Mouse (Mus musculus) splenic B cell, adult 2 months (primary cell): ENCODE data around the gene Dnase1l2.
A peak's percentile ranks its signal among the peaks of the same experiment; 100 is the strongest.
"Not testable (repeated sequence)": the region's sequence is repeated elsewhere in the genome, so short reads cannot be mapped to it uniquely, and the experiment has no call there.

Source experiments
- DNase-seq: peaks from one replicate; pipeline ENCODE4 v3.0.0-alpha.2; 2011; ENCODE audit warnings: low read depth, low spot score
- H3K27me3 ChIP-seq: 2 replicates; pipeline ENCODE4 v1.6.1; 2012; ENCODE audit warnings: mild to moderate bottlenecking, low read length, moderate library complexity, mixed read lengths; ENCODE audit not compliant: control insufficient read depth, poor library complexity, insufficient read depth, severe bottlenecking
- H3K36me3 ChIP-seq: 2 replicates; pipeline ENCODE4 v1.6.1; 2012; ENCODE audit warnings: mild to moderate bottlenecking, low read length, moderate library complexity, mixed read lengths; ENCODE audit not compliant: control insufficient read depth, poor library complexity, insufficient read depth, severe bottlenecking

Dnase1l2 gene

DNA sequence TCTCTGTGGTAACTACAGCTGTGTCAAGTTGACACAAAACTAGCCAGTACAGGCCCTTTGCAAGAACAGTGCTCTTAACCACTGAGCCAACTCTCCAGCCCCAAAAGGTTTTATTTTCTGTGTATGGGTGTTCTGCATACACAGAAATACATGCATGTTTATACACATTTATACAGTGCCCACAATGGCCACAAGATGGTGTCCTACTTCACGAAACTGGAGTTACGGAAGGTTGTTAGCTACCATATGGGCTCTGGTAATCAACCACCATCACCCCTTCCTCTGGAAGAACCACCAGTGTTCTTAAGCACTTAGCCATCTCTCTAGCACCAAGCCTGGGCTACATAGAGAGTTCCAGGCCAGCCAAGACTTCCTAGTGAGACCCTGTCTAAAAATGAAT lies 18.7 kb upstream of the Dnase1l2 start:
- no peaks in the 10 kb centered on the region for H3K36me3 ChIP-seq
- DNase-seq = peak; percentile 76
- no peaks in the 10 kb centered on the region for H3K27me3 ChIP-seq

DNA sequence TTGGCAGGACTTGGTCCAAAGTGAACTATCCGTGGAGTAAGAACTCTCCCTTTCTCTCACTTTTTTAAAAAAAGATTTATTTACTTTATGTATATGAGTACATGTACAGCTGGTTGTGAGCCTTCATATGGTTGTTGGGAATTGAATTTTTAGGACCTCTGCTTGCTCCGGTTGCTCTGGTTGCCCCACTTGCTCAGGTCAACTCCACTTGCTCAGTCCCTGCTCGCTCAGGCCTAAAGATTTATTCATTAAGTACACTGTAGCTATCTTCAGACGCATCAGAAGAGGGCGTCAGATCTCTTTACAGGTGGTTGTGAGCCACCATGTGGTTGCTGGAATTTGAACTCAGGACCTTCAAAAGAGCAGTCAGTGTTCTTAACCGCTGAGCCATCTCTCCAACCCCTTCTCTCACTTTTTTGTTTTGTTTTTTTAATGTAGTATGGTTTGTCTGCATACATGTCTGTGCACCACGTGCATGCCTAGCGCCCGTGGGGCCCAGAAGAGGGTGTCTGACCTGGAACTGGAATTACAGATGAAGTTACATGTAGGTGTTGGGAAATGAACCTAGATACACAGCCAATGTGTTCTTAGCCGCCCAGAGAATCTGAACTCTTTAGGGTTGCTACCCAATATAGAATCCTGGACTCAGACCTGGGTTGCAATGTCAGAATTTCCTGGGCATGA lies 12.8 kb upstream of the Dnase1l2 start:
- not testable (repeated sequence) for DNase-seq, H3K36me3 ChIP-seq

DNA sequence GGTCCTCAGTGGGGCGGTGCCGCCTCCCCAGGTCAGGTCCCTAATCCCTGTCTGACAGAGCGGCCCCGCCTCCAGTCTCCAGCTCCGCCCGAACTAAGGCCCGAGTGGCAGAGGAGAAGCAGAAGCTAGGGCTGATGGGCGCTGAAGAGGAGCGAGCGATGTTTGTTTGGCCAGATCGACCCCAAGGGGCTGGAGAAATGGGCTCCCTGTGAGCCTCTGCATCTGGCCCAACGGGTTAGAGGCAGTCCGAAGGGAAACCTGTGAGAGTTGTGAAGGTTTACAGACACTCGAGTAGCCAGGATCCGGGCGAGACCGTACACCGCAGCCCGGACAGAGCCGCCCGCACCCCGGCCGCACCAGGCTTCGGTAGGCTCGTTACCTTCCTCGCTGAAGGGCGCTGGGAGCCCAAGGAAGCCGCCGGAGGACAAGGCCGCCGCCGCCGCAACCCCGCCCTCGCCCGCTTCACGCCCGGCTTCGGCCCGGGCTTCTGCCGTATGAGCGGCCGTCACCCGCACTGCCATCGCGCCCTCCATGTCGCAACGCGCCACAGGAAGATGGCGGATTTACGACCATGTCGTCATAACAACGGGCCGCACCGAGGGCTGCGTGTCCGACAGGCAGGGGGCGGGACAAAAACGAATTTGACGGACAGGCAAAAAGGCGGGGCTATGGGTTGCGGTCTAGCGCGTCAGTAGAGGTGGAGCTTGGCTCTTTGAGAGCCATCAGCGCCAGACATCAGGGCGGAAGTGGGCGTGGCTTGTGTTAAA lies 12.0 kb upstream of the Dnase1l2 start:
- H3K36me3 ChIP-seq = no peaks in the 10 kb centered on the region
- no peaks in the 10 kb centered on the region for H3K27me3 ChIP-seq
- peak; percentile 100 for DNase-seq

More for the DNA sequence above, 12.8 kb upstream of the Dnase1l2 start:
- H3K27me3 ChIP-seq = not testable (repeated sequence)

DNA sequence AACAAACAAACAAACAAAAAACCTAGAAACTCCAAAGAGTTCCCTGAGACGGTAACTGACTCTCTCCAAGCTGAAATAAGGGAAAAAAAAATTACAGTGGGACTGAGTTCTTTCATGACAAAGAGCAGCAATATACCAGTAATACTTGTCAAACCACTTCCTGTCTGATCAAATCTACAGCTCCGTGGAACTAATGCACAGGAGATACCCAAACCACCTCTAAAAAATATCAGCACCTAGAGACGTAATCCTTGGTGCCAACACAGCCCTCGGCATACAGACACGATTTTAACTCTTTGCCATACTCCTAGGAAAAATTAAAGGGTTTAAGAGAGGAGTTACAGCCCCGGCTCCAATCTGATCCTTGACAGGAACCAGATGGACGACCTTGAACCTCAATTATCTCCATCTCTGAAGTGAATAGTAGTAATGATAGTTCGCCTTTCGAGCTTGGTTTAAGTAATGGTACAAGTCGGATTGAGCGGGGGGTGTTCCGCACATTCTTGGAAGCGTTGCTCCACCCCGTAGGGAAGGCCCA lies 11.4 kb upstream of the Dnase1l2 start:
- no peaks in the 10 kb centered on the region for H3K27me3 ChIP-seq
- no peak for DNase-seq

DNA sequence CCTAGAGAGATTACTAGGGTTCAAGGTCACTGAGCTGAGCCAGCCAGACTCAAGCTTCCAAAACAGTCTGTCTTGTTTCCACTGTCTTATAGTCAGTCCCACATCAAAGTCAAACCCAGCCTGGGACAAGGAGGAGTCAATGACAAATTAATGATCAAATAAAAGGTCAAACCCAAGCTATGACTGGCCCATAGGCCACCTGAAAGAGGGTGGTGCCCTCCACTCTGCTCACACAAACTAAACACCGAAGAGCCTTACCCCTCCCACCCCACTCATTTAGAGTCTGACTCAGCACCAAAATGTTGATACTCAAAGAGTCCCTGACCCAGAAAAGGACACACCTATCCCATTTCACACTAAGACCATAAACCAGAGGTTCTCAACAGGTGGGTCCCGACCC lies 10.5 kb upstream of the Dnase1l2 start:
- DNase-seq = no peak
- Histone ChIP-seq H3K36me3 (no peaks in the 10 kb centered on the region; the same call in 1 of the 2 replicates), H3K27me3 (no peaks in the 10 kb centered on the region)

More for the DNA sequence above, 11.4 kb upstream of the Dnase1l2 start:
- H3K36me3 ChIP-seq = no peaks in the 10 kb centered on the region; the same call in 1 of the 2 replicates

DNA sequence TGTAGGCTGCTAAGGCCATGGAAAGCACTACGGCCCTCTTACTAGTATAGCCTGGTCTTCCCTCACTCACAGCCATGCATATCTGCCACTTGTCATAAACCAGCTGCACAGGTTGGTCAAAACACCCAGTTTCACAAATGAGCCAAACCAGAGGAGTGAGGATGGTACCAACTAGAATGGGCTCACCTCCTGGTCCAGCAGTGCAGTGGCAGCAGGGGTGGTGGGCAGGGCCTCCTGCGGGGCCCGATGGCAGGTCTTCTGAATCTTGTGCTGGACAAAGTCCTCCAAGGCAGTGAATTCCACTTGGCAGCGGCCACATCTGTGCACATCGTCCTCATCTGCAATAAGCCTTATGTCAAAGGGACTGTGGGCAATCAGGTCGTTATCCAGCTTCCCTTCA lies 8.3 kb upstream of the Dnase1l2 start:
- Histone ChIP-seq H3K36me3 (no peaks in the 10 kb centered on the region; the same call in 1 of the 2 replicates), H3K27me3 (no peaks in the 10 kb centered on the region)
- DNase-seq = no peak

DNA sequence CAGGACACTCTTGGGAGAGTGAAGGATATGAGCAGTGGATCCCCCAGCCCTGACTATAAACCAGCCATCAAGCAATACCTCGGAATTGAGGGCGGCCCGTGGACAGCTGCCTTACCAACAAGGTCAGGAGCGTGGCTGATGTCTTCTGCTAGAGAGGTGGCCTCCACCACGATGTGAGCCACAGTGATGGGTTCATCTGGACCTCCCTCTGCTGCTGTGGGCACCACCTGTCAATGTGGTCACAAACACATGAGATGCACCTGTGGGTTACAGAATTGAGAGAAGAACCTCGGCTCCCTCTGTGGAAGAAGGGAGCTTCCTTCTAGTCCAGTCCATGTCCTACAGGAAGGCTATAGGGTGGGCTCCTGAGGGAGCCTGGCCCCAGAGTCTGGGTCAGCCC lies 6.6 kb upstream of the Dnase1l2 start:
- H3K27me3 ChIP-seq = no peaks in the 10 kb centered on the region
- peaks cover 4% of the 10 kb centered on the region for H3K36me3 ChIP-seq
- no peak for DNase-seq

DNA sequence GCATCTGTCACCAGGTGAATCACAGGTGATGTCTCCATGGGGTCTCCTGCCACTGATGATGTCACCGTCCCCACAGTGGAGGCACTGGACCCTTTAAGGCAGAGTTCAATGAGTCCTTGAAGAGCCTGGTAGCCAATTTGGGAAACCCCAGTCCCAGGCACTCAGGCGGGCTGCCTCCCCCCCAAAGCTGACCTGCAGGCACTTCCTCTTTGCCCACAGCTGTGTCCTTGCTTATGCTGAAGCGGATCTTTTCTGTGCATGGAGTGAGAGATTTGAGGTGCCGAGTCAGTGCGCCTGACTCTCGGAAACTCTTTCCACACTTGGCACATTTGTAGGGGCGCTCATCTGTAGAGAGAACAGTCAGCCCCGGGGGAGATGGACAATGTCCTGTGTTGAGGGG lies 3.7 kb upstream of the Dnase1l2 start:
- H3K36me3 ChIP-seq = peaks cover 4% of the 10 kb centered on the region
- H3K27me3 ChIP-seq = no peaks in the 10 kb centered on the region
- no peak for DNase-seq

DNA sequence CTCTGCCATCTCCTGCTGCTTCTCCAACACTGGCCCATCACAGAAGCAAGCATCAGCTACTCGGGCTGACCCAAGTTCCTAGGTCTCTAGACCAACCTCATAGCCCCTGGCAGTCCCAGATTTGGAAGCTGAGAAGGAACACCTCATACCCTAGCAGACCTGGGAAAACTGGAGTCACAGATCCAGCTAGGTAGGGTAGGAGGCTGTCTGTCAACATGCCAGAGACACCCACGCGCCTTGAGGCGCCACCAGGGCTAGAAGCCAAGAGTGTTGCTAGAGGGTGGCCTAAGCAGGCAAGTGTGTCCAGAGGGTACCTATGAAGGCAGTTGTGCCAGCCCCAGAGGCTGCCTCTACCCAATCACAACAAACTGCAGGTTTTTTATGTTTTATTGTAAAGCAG lies 504 bp upstream of the Dnase1l2 start:
- DNase-seq = no peak
- Histone ChIP-seq H3K36me3 (peaks cover 8% of the 10 kb centered on the region), H3K27me3 (no peaks in the 10 kb centered on the region)

DNA sequence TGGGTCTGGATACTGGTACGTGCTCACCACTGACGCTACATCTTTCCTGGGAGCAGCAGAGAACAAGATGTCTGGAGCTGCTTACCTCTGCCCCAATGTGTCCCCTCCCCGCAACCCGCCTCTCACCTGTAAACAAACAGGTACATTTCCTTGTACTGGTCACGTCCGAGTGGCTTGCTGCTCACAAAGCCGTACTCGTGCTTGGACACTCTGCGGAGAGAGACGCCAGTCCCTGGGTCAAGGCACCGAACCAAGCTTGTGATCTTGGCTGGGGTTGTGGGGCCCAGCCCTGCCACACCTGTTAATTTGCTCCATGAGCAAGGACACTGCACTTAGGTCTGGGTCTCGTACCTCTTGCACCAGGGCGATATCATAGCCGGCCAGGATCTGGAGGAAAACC lies 798 bp downstream of the Dnase1l2 start:
- no peak for DNase-seq
- Histone ChIP-seq H3K27me3 (no peaks in the 10 kb centered on the region), H3K36me3 (peaks cover 8% of the 10 kb centered on the region)

DNA sequence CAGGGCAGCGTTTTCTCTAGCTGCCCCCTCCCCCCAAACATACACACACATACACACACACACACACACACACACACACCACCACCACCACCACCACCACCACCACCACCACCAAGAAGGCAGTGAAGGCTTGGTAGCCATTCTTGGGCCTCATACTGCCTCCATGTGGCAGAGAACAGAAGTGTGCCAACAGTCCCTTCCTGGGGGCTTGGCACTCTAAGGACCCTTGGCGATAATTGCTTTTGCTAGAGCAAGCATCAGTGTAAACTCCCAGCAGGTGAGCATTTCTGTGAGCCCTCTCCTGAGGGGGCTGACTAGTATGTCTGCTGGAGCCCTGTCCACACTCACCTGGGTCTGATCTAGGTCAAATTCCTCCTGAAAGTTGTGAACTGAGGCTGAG lies 1.8 kb downstream of the Dnase1l2 start:
- H3K27me3 ChIP-seq = no peaks in the 10 kb centered on the region
- peak; percentile 19 for DNase-seq
- H3K36me3 ChIP-seq = peaks cover 8% of the 10 kb centered on the region

DNA sequence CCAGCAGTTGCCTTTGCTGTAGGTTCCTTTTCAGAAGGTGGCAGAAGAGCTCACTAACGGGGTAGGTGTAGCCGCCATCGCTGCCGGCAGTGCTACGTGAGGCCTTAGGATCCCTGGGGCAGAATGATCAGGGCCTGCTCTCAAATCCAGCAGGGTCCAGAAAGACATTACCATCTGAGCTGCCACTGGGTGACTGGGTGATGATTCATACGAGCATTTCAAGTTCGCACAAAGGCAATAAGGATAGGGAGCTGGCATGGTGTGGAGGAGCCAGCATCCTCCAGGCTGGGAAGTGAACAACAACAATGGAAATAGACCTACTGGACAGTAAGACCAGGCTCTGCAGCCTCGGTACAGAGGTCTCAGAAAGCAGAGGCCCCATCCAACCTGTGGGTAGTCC lies 2.5 kb downstream of the Dnase1l2 start:
- no peak for DNase-seq
- Histone ChIP-seq H3K27me3 (no peaks in the 10 kb centered on the region), H3K36me3 (peaks cover 4% of the 10 kb centered on the region)

DNA sequence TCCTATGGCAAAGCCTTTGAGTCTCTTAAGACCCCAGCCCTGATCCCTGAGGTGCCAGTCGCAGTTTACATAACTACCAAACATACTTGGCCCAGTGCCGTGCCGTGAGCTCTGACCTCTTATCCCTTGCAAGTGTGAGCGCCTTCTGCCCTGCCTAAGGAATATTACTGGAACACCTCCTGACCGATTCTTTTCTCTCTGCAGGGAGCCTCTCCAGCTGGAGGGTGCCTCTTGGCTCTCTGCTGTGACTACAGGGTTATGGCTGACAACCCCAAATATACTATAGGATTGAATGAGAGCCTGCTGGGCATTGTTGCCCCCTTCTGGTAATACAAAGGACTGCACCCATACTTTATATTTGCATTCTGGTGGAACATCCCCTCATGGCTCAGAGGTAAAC lies 5.9 kb downstream of the Dnase1l2 start:
- DNase-seq = peak; percentile 79
- Histone ChIP-seq H3K36me3 (peaks cover 5% of the 10 kb centered on the region), H3K27me3 (no peaks in the 10 kb centered on the region)

DNA sequence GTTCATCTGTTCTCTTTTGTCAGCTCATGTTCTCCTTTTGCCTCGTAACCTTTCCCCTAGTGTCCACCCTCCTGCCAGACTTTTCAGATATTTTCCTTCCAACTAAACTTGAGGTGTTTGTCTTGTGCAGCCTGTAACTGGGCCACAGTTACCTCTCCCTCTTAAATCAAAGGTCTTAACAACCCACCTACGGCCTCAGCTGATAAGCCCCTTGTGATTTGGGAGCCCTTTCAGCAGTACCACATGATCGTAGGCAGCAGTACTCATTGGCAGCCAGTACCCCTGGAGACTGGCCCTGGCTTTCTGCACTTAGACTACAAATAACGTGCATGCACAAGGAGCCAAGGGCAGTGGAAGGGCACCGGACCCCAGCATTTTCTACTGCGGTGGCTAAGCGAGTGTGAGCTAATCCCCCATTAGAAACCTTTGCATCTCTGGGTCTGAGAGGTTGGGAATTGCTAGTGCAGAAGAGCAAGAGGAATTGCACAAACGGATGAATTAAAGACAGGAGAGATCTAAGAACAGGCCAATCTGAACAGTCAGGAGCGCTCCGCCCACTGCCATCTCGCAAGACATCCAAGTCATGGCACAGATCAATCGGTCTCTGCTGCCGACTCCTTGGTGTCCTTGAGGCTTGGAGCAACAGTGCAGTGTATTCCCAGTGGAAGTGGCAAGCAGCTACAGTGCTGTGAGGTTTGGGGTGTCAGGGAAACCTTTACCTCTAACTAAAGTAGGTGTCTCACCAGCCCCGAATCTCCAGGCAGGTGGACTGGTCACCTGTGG lies 13.5 kb downstream of the Dnase1l2 start:
- peaks cover 4% of the 10 kb centered on the region; the same call in 1 of the 2 replicates for H3K36me3 ChIP-seq
- H3K27me3 ChIP-seq = no peaks in the 10 kb centered on the region
- no peak for DNase-seq

DNA sequence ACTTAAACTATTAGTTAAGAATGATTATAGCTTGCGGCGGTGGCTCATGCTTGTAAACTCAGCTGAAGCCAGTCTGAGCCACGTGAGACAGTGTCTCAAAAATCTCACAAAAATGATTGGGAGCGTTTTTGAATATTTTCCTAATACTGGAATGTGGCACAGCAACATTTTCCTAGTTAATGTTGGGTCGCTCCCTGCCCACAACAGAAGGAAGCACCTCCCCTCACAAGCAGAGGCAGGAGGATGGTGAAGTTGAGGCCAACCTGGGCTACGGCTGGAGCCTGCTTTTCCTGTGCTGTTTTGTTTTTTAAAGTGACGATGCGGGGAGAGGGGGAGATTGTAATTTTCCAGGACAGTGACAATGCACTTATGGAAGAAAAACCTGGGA lies 15.7 kb downstream of the Dnase1l2 start:
- peaks cover 14% of the 10 kb centered on the region; the same call in 1 of the 2 replicates for H3K36me3 ChIP-seq
- no peak for DNase-seq
- no peaks in the 10 kb centered on the region for H3K27me3 ChIP-seq
